Mouse (Mus musculus) kidney, adult 11 months (tissue): Measurements from ENCODE around the gene Afp.
A peak's percentile ranks its signal among the peaks of the same experiment; 100 is the strongest.

ENCODE experiments used
- DNase-seq: peaks from one replicate; pipeline ENCODE4 v3.0.0; 2022

Afp gene

GRCm38 (mm10) chr5:90490518-90490917 is at the start of gene Afp:
TSS of gene Afp (plus strand) at chr5:90490737.
- no peak for DNase-seq

- DNase-seq, result peak; percentile 15
Observed at GRCm38 (mm10) chr5:90447577-90447976, 43.0 kb upstream of the Afp start.

- no peak for DNase-seq
Observed at GRCm38 (mm10) chr5:90449961-90450360, 40.6 kb upstream of the Afp start.

GRCm38 (mm10) chr5:90452711-90453110 is 37.8 kb upstream of the Afp start:
- no peak for DNase-seq

GRCm38 (mm10) chr5:90457241-90457640 is 33.3 kb upstream of the Afp start:
- no peak for DNase-seq

GRCm38 (mm10) chr5:90458727-90459126 is 31.8 kb upstream of the Afp start:
- DNase-seq, result no peak

- DNase-seq, result no peak
Observed at GRCm38 (mm10) chr5:90460619-90461018, 29.9 kb upstream of the Afp start, which contains the start of gene Alb. TSS of gene Alb (plus strand) at chr5:90460897.

- no peak for DNase-seq
Observed at GRCm38 (mm10) chr5:90466806-90467205, 23.7 kb upstream of the Afp start.

- DNase-seq, result peak; percentile 80
Observed at GRCm38 (mm10) chr5:90467245-90467644, 23.3 kb upstream of the Afp start.

- DNase-seq, result no peak
Observed at GRCm38 (mm10) chr5:90470836-90471235, 19.7 kb upstream of the Afp start.

- DNase-seq, result no peak
Observed at GRCm38 (mm10) chr5:90473902-90474301, 16.6 kb upstream of the Afp start.

GRCm38 (mm10) chr5:90474369-90474768 is 16.2 kb upstream of the Afp start:
- DNase-seq, result no peak

GRCm38 (mm10) chr5:90476741-90477140 is 13.8 kb upstream of the Afp start:
- DNase-seq, result no peak

GRCm38 (mm10) chr5:90477308-90478140 is 13.0 kb upstream of the Afp start:
- DNase-seq, result no peak

GRCm38 (mm10) chr5:90478886-90479285 is 11.7 kb upstream of the Afp start:
- DNase-seq, result no peak

- no peak for DNase-seq
Observed at GRCm38 (mm10) chr5:90485597-90485996, 4.9 kb upstream of the Afp start.

- DNase-seq, result no peak
Observed at GRCm38 (mm10) chr5:90488323-90488722, 2.2 kb upstream of the Afp start.

GRCm38 (mm10) chr5:90492440-90492839 is 1.9 kb downstream of the Afp start:
- DNase-seq, result no peak

GRCm38 (mm10) chr5:90494308-90494707 is 3.8 kb downstream of the Afp start:
- DNase-seq, result no peak

GRCm38 (mm10) chr5:90499509-90499908 is 9.0 kb downstream of the Afp start:
- DNase-seq, result no peak

GRCm38 (mm10) chr5:90500714-90501113 is 10.2 kb downstream of the Afp start:
- DNase-seq, result peak; percentile 59

- no peak for DNase-seq
Observed at GRCm38 (mm10) chr5:90501752-90502151, 11.2 kb downstream of the Afp start.

GRCm38 (mm10) chr5:90504742-90505141 is 14.2 kb downstream of the Afp start:
- no peak for DNase-seq

GRCm38 (mm10) chr5:90506507-90506906 is 16.0 kb downstream of the Afp start:
- no peak for DNase-seq

GRCm38 (mm10) chr5:90507411-90507949 is 16.9 kb downstream of the Afp start:
- no peak for DNase-seq
